Mouse (Mus musculus): ENCODE data around the gene Dhx57. TPM values are rescaled to one million over a fixed set of nuclear protein-coding genes. Genes with fewer than 3 reads are reported as not detected.

Dhx57 gene
- polyA plus RNA-seq, 1 experiment: 18.9 TPM

- H3K27me3 ChIP-seq (ENCODE audit: control insufficient read depth, insufficient read depth, low read length): no peaks in the 10 kb centered on the region
- peaks cover 37% of the 10 kb centered on the region for H3K36me3 ChIP-seq (ENCODE audit: control insufficient read depth, insufficient read depth, low read length)
- no peaks in the 10 kb centered on the region for H3K4me1 ChIP-seq (replicated peaks; ENCODE audit: control insufficient read depth, insufficient read depth, low read length)
- TF ChIP-seq POLR2A (IDR thresholded peaks at IDR 0.05; ENCODE audit: control insufficient read depth, extremely low read depth, insufficient read depth, low read length, poor library complexity) (peak; percentile 100), CTCF (IDR thresholded peaks at IDR 0.05; ENCODE audit: borderline replicate concordance, control insufficient read depth, extremely low read depth, insufficient read depth, low read length, poor library complexity) (peak; percentile 45; the same call in 1 of the 2 replicates)
- H3K27ac ChIP-seq (ENCODE audit: control insufficient read depth, insufficient read depth, low read length): peak within 1 kb of the TSS; percentile 45
- WGBS: under 1% methylated on average over 95 of the region's 95 CpGs
- peak; percentile 97 for DNase-seq
- H3K4me3 ChIP-seq (ENCODE audit: control insufficient read depth, insufficient read depth, low read length): peak within 1 kb of the TSS; percentile 70
Observed at GRCm38 (mm10) chr17:80206671-80207581, 83.3 kb downstream of the Dhx57 start, which contains the start of the genes Srsf7 and Ttc39d. Srsf7 (minus strand) TSS chr17:80207307. Ttc39d (plus strand) TSS chr17:80207460.

GRCm38 (mm10) chr17:80206301-80206670, 84.0 kb downstream of the Dhx57 start:
- DNase-seq: peak; percentile 49
- WGBS: under 1% methylated on average over 36 of the region's 36 CpGs
- H3K4me1 ChIP-seq (replicated peaks; ENCODE audit: control insufficient read depth, insufficient read depth, low read length): no peaks in the 10 kb centered on the region

DNA sequence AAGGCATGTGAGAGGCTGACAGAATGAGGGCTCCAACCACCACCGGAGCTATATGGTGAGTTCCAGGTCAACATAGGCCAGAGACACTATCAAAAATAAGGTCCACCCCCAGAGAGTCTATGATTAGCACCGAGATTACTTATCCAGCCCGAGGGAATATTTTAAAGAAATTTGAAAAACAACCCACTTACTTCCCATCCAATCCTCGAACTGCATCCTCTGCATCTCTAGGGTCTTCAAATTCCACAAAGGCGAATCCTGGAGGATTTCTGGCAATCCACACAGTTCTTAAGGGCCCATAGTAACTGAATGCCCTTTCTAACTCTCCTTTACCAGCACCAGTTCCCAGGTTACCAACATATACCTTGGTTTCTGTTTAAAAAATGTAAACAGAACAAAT, 84.6 kb downstream of the Dhx57 start:
- DNase-seq: no peak
- no peak overlapping the region for H3K4me3 ChIP-seq (ENCODE audit: control insufficient read depth, insufficient read depth, low read length)
- H3K27ac ChIP-seq (ENCODE audit: control insufficient read depth, insufficient read depth, low read length): no peak overlapping the region
- H3K27me3 ChIP-seq (ENCODE audit: control insufficient read depth, insufficient read depth, low read length): no peaks in the 10 kb centered on the region
- 9% methylated on average over 5 of the region's 5 CpGs for WGBS
- no peaks in the 10 kb centered on the region for H3K4me1 ChIP-seq (replicated peaks; ENCODE audit: control insufficient read depth, insufficient read depth, low read length)
- TF ChIP-seq CTCF (IDR thresholded peaks at IDR 0.05; ENCODE audit: borderline replicate concordance, control insufficient read depth, extremely low read depth, insufficient read depth, low read length, poor library complexity): no peak
- TF ChIP-seq POLR2A (IDR thresholded peaks at IDR 0.05; ENCODE audit: control insufficient read depth, extremely low read depth, insufficient read depth, low read length, poor library complexity): no peak
- peaks cover 48% of the 10 kb centered on the region for H3K36me3 ChIP-seq (ENCODE audit: control insufficient read depth, insufficient read depth, low read length)

More at GRCm38 (mm10) chr17:80206301-80206670, 84.0 kb downstream of the Dhx57 start:
- peaks cover 44% of the 10 kb centered on the region for H3K36me3 ChIP-seq (ENCODE audit: control insufficient read depth, insufficient read depth, low read length)
- H3K4me3 ChIP-seq (ENCODE audit: control insufficient read depth, insufficient read depth, low read length): peak overlapping the region; percentile 70
- H3K27me3 ChIP-seq (ENCODE audit: control insufficient read depth, insufficient read depth, low read length): no peaks in the 10 kb centered on the region
- H3K27ac ChIP-seq (ENCODE audit: control insufficient read depth, insufficient read depth, low read length): peak overlapping the region; percentile 34; the same call in 1 of the 2 replicates
- TF ChIP-seq CTCF (IDR thresholded peaks at IDR 0.05; ENCODE audit: borderline replicate concordance, control insufficient read depth, extremely low read depth, insufficient read depth, low read length, poor library complexity) (0 out of 2 replicates have a peak, but pooled peaks have one; percentile 25), POLR2A (IDR thresholded peaks at IDR 0.05; ENCODE audit: control insufficient read depth, extremely low read depth, insufficient read depth, low read length, poor library complexity) (no peak)

- no peak overlapping the region for H3K27ac ChIP-seq (ENCODE audit: control insufficient read depth, insufficient read depth, low read length)
- H3K4me1 ChIP-seq (replicated peaks; ENCODE audit: control insufficient read depth, insufficient read depth, low read length): no peaks in the 10 kb centered on the region
- no peak for TF ChIP-seq POLR2A (IDR thresholded peaks at IDR 0.05; ENCODE audit: control insufficient read depth, extremely low read depth, insufficient read depth, low read length, poor library complexity)
- TF ChIP-seq CTCF (IDR thresholded peaks at IDR 0.05; ENCODE audit: borderline replicate concordance, control insufficient read depth, extremely low read depth, insufficient read depth, low read length, poor library complexity): no peak
- H3K4me3 ChIP-seq (ENCODE audit: control insufficient read depth, insufficient read depth, low read length): no peak overlapping the region
- no peak for DNase-seq
- no peaks in the 10 kb centered on the region for H3K27me3 ChIP-seq (ENCODE audit: control insufficient read depth, insufficient read depth, low read length)
- WGBS: 92% methylated on average over 3 of the region's 3 CpGs
- peaks cover 45% of the 10 kb centered on the region for H3K36me3 ChIP-seq (ENCODE audit: control insufficient read depth, insufficient read depth, low read length)
Observed at GRCm38 (mm10) chr17:80199160-80199778, 91.0 kb downstream of the Dhx57 start.

DNA sequence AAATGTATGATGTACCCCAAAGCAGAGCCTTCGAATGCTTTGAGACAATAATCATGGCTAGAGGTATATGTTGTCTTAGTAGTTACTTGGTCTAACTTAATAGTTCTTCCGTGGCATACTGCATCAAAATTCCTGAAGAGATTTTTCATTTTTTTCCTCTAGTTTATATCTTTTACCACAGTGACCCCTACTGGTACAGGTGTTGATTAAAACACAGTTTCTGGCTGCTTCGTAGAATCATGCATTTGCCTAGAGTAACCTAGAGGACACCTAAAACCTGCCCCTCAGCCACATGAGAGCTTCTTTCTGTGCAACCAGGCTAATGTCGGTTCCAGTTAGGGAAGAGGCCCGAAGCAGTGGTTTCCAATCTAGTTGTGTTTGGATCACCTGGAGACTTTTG, 97.2 kb downstream of the Dhx57 start:
- peaks cover 5% of the 10 kb centered on the region; the same call in 1 of the 2 replicates for H3K36me3 ChIP-seq (ENCODE audit: control insufficient read depth, insufficient read depth, low read length)
- no peaks in the 10 kb centered on the region for H3K4me1 ChIP-seq (replicated peaks; ENCODE audit: control insufficient read depth, insufficient read depth, low read length)
- no peak overlapping the region for H3K4me3 ChIP-seq (ENCODE audit: control insufficient read depth, insufficient read depth, low read length)
- no peaks in the 10 kb centered on the region for H3K27me3 ChIP-seq (ENCODE audit: control insufficient read depth, insufficient read depth, low read length)
- no peak for DNase-seq
- H3K27ac ChIP-seq (ENCODE audit: control insufficient read depth, insufficient read depth, low read length): no peak overlapping the region
- TF ChIP-seq POLR2A (IDR thresholded peaks at IDR 0.05; ENCODE audit: control insufficient read depth, extremely low read depth, insufficient read depth, low read length, poor library complexity) (no peak), CTCF (IDR thresholded peaks at IDR 0.05; ENCODE audit: borderline replicate concordance, control insufficient read depth, extremely low read depth, insufficient read depth, low read length, poor library complexity) (no peak)
- WGBS: 75% methylated on average over 5 of the region's 5 CpGs

Other genes starting within 250 kb of the Dhx57 start
- 30.5 and 37.8 TPM in 2 replicates for gene Hnrnpll, start 228.1 kb downstream of the Dhx57 start, polyA plus RNA-seq (2012; rRNA removed)
- gene Galm, start 163.0 kb downstream of the Dhx57 start, polyA plus RNA-seq (2012; rRNA removed): 8.7 and 9.3 TPM in 2 replicates
- 131 and 148 TPM in 2 replicates for gene Srsf7, start 83.2 kb downstream of the Dhx57 start, polyA plus RNA-seq (2012; rRNA removed)
- not detected in 2 replicates for gene Ttc39d, start 83.0 kb downstream of the Dhx57 start, polyA plus RNA-seq (2012; rRNA removed)
- gene Gemin6, start 66.0 kb downstream of the Dhx57 start, polyA plus RNA-seq (2012; rRNA removed): 3.4 and 4.6 TPM in 2 replicates
- gene Morn2, start 273 bp downstream of the Dhx57 start, polyA plus RNA-seq (2012; rRNA removed): 2.5 and 3.8 TPM in 2 replicates
- 0.12 and 0.23 TPM in 2 replicates for gene Arhgef33, start 16.9 kb upstream of the Dhx57 start, polyA plus RNA-seq (2012; rRNA removed)
- gene Gm10190, start 83.1 kb upstream of the Dhx57 start, polyA plus RNA-seq (2012; rRNA removed): 1.2 TPM in 1 of 2 replicates, not detected in the other
- gene Sos1, start 190.0 kb upstream of the Dhx57 start, polyA plus RNA-seq (2012; rRNA removed): 4.1 and 5.0 TPM in 2 replicates